Mouse (Mus musculus) kidney, postnatal 14 days (tissue): ENCODE data around the gene Hyou1.
A peak's percentile ranks its signal among the peaks of the same experiment; 100 is the strongest.
"Not testable (repeated sequence)": the region's sequence is repeated elsewhere in the genome, so short reads cannot be mapped to it uniquely, and the experiment has no call there.

ENCODE experiments used
- DNase-seq: peaks from one replicate; pipeline ENCODE4 v3.0.0; 2022; ENCODE audit warnings: mixed read lengths

Gene Hyou1

DNA sequence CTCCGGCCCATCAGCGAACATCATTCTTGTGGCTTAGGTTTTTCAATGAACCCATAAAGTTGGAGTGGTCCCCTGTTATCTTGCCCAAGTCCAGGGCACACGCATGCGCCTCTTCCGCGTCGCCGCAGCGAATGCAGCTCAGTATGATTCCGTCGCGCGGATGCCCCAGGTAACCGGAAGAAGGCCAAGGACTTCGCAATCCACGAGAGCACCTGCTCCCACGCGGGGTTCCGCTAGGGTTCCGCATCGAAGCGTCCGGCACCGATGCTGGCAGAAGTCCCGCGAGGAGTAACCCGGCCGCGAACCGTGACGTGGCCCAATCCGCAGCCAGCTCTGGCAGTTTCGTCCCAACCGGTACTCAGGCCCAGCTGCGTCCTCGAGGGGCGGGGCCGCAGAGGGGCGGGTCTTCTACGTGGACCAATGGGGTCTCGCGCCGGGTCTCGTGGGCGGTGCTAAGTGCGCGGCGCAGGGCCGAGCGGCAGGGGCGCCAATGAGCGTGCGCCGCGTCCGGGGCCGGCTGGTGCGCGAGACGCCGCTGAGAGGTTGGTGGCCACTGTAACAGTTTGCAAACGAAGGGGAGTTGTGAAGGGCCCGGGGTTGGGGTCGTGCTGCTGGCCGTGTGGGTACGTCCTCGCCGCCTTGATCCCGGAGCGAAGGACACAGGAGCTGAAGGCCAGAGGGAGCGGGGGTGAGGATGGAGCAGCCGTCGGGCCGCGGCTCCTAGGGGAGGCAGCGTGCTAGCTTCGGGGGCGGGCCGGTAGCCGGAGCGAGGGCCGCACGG, at the start of gene Hyou1:
Hyou1 (plus strand) TSS at position 437 of the 781 bp plus-strand sequence.
- peak; percentile 100 for DNase-seq

DNA sequence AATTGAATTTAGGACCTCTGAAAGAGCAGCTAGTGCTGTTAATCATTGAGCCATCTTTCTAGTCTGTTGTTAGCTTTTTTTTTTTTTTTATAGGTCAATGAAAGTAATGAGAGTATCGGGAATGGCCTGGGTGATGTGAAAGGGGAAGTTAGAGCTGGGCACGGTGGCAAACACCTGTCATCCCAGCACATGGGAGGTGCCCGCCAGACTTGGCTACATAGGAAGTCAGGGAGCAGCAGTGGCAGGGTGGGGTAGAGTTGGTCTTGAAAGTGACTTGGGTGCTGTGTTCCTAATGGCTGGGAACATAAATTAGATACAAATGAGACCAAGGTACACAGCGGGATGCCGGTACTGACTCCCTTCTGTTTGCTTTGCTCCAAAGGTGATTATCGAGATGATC, 48.6 kb upstream of the Hyou1 start:
- no peak for DNase-seq

DNA sequence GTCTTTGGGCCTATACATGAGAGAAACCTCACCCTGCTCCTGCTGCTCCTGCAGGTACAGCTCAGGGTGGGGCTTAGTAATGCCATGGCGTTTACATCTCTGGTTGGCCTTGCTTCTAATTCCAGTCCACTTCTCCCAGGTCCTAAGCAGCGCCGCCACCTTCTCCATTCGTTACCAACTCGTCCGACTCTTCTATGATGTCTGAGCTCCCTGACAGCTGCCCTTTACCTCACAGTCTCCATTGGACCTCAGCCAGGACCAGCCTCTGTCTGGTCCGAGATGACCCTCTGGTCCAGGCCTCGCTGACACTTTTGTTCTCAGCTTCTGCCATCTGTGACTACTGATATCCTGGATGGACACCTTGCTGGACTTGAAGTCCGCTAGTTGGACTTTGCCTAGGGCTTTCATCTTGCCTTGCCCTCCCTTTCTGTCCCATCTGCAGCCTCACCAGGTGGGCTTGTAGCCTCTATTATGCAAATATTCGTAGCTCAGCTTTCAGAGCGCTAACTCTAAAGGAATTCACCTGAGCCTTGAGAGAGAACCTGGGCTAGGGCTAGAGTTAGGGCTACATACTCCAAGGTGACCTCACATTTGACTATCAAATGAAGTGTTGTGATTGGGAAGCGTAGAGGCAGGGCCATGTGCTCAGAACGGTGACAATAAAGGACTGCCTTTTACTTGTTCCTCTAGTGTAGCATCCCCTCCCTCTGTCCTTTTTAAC, 46.2 kb upstream of the Hyou1 start:
- DNase-seq, result no peak

DNA sequence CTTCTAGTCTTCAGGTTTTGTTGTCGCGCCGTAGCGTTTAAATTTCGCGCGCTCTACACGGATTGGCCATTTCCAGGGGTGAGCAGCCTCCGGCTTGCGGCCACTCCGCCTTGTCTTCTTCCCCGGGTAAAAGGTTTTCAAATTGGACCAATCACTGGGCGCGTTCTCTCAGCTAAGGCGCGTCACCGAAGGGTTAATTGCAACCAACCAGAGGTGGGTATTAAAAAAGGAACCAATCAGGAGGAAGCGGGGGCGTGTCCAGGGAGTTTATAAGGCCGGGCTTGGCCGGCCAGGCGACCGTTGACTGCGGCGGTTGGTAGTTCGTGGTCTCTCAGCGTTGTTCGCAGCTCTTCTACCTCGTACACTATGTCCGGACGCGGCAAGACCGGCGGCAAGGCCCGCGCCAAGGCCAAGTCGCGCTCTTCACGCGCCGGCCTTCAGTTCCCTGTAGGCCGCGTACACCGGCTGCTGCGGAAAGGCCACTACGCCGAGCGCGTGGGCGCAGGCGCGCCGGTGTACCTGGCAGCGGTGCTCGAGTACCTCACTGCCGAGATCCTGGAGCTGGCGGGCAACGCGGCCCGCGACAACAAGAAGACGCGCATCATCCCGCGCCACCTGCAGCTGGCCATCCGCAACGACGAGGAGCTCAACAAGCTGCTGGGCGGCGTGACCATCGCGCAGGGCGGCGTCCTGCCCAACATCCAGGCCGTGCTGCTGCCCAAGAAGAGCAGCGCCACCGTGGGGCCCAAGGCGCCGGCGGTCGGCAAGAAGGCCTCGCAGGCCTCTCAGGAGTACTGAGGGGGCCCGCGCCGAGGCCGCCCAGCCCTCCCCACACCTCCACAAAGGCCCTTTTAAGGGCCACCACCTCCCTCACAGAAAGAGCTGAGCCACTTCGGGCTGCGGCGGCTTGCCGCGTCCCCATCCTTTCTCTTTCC, 44.6 kb upstream of the Hyou1 start, which contains the start of gene H2afx:
H2afx (plus strand) TSS at position 299 of the 935 bp plus-strand sequence.
- DNase-seq, result peak; percentile 99

DNA sequence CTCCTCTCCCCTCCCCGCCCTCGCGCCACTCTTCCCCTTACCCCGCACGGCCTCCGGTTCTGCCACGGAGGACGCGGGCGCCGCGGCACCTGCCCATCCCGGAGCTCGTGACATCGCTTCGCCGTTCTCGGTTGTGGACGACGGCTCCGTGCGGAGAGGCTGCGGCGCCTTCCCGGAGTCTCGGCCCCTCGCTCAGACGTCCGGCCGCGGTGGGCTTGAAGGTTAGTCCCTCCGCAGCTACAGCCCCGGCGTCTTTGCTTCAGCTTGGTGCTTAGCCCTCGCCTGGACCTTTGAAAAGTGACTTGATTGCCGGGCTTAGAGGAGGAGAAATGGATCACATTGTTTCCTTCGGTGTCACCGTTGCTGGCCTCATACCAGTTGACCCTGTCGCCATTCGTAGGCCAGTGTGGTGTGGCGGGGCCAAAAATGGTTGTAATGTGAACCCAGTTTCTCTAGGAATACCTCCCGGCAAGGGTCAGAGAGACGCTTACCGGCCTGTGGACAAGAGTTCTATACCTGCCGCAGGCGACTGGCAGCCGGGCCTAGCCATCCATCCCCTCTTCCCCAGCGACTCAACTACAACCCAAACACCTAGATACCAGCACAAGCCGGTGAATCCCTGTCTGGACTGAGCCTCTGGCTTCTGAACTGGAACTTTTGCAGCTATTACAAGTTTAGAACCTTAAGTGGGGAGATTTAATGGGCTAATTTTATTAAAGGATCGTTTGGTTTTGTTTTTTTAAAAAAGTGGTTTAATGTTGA, 43.8 kb upstream of the Hyou1 start:
- peak; percentile 34 for DNase-seq

DNA sequence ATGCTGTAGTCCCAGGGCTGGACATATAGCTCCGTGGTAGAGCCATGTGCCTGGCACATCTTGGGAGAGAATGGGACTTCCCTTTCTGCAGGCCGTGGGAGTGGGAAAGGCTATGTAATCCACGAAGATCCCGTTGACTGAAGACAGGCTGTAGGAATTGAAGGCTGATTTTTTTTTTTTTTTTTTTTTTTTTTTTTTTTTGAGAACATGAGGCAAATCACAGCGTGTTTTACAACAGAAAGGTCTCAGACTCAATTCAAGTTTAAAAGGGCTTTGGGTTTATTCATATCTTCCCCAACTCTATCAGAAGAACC, 43.2 kb upstream of the Hyou1 start:
- DNase-seq, result no peak

DNA sequence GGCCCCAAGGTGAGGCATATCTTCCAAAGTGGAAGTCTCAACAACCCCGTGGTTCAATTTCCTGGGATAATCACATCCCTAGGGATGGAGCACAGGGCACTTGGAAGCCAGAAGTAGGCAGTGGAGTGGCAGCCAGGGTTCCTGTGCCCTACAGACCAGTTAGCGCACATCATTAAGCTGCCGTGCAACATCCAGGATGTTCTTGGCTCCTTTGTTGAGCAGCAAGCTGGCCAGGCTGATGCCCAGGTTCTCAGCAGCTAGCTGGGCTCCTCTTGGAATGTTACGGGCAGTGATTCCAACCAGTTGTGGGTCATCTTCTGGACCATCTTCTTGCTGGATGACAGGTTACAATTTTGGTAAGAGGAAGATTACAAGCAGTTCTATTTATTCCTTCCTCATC, 42.8 kb upstream of the Hyou1 start:
- DNase-seq, result not testable (repeated sequence)

DNA sequence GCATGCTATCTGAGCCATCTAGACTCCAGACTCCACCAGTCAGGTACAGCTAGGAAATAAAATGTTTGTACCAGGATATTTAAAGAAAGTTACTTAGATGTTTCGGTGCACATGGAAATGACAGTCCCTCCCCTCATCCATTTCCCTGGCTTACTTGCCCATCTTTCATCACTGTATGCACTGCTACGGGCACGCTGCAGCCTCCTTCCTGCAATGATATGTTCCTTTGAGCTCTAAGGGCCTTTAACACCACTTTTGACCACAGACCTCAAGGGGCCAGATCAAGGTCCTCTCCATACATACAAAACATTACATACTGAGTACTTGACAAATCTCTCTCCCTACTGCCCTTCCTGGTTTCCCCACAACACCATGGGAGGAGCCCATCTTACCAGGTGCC, 42.3 kb upstream of the Hyou1 start:
- DNase-seq, result no peak

DNA sequence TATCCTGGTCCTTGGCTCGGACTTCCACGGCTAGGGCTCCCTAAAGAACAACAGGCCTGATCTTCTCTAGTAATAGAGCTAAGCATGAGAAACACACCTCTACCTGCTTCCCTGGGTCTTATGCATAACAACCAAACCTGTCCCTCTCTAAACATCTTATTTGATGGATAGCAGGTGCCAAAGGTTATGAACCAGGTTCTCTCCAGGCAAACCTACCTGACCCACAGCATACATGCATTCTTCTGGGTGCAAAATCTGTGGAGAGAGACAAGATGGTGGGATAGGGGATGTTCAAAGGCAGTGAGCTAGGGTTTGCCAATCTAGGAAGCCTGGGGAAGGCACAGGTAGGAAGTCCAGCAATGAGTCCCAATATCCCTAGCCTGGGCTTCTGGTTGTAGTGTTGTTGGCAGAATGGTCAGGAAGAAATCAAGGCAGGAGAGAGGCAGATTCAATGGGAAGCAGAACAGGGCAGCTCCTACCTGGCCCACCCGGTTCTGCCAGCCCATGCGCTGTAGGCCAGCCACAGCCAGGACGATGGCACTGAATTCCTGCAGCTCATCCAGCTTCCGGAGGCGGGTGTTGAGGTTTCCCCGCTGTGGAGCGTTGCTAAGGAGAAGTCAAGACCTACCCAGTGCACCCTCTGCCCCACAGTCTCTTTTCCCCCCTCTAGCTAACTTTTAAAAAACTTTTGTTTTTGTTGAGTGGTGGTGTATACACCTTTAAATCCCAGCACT, 41.7 kb upstream of the Hyou1 start:
- DNase-seq, result no peak

DNA sequence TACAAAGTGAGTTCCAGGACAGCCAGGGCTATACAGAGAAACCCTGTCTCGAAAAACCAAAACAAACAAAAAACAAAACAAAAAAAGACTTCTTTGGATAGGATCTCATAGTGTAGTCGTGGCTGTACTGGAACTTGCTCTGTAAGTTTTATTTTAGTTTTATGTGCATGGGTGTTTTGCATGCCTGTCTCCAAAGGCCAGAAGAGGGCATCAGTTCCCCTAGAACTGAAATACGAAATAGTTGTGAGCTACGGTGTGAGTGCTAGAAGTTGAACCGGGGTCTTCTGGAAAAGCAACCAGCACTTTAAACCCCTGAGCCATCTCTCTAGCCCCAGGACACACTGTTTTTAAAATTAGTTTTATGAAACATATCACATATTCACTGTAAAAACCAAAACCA, 40.7 kb upstream of the Hyou1 start:
- no peak for DNase-seq

DNA sequence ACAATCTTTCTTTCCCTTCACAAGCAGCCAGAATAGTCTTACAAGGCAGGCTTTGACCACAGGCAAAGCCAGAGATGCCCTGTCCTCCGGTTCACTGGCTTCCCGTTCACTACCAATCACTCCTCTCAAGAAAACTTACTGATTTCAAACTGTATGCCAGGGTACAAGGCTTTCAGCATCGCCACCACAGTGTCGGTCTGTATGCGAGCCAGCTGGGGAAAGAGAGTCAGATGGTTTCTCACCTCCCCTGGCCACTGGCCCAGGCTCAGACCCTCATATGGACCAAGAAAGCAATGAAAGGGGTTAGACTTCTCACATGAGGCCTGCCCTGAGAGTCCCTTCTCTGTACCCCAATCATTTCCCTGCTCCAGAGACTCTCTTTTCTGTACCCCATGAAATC, 37.8 kb upstream of the Hyou1 start:
- DNase-seq, result no peak

DNA sequence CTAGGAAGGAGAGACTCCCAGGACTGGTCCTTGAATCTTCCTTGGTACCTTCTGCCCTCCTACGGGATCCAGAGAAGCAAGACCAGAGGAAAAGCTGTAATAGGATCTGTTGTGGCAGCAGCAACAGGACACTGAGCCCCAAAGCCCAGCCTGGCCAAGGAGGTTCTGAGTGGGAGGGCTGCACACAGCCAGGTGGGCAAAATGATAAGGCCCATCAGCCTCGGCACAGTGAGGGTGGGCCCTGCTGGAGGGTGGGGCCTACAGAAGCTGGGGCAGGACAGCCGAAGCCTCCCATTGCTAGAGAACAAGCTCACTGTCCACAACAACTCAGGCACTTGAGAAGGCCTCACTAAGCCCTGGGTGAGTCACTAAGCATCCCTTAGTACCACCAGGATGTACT, 37.1 kb upstream of the Hyou1 start:
- no peak for DNase-seq

DNA sequence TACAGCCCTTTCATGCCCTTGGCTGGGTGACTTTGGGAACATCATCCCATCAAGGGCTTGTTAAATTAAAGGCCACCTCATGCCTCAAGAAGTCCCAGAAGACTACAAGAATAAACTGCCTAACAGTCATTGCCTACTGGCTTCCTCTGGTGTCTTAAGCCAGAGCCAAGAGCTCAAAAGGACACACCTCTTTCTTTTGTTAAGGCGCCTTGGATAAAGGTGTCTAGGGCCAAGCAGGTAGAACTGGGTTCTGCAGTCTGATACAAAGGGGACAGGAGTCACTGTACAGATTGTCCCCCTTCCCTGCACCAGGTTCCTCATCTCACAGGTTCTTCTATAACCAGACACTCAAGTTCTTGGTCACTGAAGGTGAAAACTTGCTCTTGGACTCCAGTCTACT, 36.7 kb upstream of the Hyou1 start:
- no peak for DNase-seq

DNA sequence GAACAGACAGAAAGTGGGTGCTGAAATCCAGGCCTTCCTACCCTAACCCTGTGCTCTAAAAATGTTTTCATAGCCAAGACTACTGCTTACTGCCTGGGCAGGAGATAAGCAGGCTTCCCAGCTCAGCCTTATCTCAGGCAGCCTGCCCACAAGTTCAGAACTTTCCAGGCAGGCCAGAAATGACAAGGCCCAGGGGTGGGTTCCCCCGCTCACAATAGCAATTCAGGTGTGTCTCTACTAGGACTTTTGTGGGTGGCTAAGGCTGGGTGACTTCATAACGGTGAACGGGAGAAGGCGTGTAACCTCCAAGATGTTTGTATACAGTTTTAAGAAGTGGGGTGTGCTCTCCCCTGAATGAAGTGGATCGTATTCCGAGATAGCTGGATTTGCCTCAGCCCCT, 36.0 kb upstream of the Hyou1 start:
- DNase-seq, result no peak

DNA sequence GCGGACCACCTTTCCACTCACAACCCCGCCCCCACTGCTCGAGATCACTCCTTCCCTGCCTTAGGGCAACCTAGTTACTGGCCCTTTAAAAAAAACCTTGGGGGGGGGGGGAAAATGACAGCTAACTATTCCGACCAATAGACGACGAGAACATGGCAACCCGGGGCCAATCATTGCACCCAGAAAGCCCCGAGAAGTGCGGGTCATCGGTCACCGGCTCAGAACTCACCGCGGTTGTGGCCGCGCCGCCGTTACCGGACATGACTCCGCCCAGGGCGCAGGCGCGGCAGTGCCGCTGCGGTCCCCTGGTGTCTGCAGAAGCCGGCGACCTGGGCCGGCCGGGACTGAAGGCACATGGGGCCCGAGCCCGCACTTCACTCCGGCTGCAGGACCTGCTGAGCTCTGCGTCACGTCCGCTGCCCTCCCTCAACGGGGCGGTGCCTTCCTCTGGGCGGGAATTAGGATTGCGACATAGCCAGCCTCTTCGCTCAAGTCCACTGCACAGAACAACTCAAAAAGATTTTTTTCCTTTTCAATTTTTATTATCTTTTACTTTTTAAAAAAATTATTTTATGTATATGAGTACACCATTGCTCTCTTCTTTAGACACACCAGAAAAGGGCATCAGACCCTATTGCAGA, 35.4 kb upstream of the Hyou1 start, which contains the start of gene Hmbs:
Hmbs (minus strand) TSS at position 448 of the 641 bp plus-strand sequence.
- peak; percentile 96 for DNase-seq

DNA sequence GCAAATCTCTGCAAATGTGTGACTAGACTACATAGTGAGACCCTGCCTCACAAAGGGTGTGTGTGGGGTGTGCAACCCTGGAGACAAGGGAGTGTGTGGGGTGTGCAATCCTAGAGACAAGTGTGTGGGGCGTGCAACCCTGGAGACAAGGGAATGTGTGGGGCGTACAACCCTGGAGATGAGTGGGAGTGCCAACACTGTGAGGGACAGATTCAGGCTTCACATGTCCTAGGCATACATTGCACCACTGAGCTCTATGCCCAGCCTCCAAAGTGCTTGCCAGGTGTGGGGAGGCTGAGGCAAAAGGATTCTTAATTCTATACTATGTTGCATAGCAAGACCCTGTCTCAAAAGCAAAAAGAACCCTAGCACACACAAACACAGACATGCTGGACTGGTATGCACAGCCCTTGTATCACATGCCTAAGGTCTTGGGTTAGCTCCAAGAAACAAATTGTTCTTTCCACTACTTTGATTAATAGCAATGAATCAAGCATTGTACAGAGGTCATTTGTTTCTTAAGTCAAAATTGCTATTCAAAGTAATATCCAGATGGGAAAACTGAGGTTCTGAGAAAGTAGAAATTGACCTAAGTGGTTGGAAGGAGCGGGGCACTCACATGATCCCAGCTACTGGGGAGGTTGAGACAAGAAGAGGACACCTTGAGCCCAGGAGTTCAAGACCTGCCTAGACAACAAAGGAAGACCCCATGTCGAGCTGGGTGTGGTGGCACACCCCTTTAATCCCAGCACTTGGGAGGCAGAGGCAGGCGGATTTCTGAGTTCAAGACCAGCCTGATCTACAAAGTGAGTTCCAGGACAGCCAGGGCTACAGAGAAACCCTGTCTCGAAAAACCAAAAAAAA, 33.5 kb upstream of the Hyou1 start:
- DNase-seq, result no peak

DNA sequence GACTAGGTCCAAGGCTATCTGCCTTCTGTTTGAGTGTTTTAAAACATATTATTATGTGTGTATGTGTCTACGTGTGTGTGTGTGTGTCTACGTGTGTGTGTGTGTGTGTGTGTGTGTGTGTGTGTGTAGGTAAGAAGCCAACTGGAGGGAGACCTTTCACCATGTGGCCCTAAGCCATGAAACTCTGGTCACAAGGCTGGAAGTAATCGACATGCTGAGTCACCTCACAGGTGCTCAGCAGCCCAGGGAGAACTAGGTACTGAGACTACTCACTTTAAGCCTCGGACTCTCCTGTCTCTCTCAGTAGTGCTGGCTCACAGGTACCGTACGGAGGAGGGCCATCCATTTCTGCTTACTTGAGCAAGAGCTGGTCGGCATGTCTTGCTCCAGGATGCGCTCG, 32.1 kb upstream of the Hyou1 start:
- no peak for DNase-seq

DNA sequence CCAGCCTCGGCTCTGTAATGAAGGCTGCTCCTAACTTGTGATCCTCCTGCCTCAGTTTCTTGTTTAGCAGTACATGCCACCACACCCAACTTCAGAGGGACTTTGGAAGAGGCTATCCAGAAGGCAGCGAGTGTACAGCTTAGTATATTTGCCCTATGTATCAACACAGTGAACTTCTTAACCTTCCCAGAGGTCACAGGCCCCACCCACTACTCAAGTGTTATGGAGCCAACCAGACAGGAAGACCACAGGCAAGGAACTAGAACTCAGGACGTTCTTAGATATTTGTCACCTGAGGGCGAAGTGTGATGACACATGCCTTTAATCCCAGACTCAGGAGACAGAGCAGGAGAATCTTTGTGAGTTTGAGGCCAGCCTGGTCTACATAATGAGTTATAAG, 31.7 kb upstream of the Hyou1 start:
- no peak for DNase-seq

DNA sequence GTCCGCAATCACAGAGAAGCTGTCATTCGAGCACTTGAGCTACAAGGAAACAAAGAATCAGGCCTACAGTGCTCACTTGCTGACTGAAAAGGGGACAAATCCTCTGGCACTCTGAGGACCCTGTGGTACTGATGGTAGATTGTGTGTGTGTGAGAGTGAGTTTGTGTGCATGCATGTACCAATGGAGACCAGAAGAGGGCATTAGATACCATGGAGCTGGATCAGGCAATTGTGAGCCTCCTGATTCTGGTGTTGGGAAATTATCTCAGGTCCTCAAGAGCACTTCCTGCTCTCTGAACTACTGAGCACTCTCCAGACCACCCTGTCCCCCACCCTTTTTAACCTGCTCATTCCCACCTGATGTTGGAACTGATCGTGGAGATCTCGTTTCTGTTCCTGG, 30.7 kb upstream of the Hyou1 start:
- no peak for DNase-seq

DNA sequence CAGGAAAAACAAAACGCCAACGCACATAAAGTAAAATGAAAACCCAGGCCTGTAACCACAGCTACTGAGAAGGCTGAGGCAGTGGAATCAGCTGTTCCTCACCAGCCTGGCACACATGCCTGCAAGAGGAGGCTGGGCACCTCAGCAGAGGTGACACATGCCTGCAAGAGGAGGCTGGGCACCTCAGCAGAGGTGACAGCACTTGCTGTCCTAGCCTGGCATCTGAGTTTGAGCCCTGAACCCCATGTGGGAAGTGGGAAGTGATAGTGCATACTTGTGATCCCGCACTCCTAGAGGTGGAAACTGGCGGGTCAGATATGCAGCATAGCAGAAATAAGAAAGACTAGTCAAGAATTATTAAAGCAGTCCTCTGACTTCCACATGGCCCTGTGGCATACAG, 27.9 kb upstream of the Hyou1 start:
- no peak for DNase-seq
